In genomic region chr5:127189021-127189420, GRCm38 (mm10) we compare ENCODE assay signal across 29 mouse cellular contexts. TPM values are rescaled to one million over a fixed set of nuclear protein-coding genes. Genes with fewer than 3 reads are reported as not detected.
A peak's percentile ranks its signal among the peaks of the same experiment; 100 is the strongest.
DNase-seq lines count a peak whose midpoint lies in the region; ATAC-seq and TF ChIP-seq lines count a peak whose summit lies in the region.
"Had no signal": no experiment of that assay in that cellular context is flagged by ENCODE, and none has a peak within 500 bp of the region (broad histone marks: within the 10 kb centered on the region; RNA-seq: fewer than 3 reads in every experiment).

No protein-coding gene starts in this region.

- no peak for TF ChIP-seq EP300 in lung, postnatal 0 days (IDR thresholded peaks at IDR 0.05)

- H3K36me3 ChIP-seq in forebrain, postnatal 0 days (ENCODE audit: insufficient read depth): no peaks in the 10 kb centered on the region
- no peaks in the 10 kb centered on the region for H3K36me3 ChIP-seq in forebrain, embryonic 11.5 days (ENCODE audit: control insufficient read depth, insufficient read depth, low read length)
- no peaks in the 10 kb centered on the region for H3K36me3 ChIP-seq in kidney, postnatal 0 days (ENCODE audit: insufficient read depth, low read length)
- no peaks in the 10 kb centered on the region for H3K36me3 ChIP-seq in lung, embryonic 14.5 days (ENCODE audit: insufficient read depth)
- H3K36me3 ChIP-seq in lung, postnatal 0 days (ENCODE audit: insufficient read depth, low read length): no peaks in the 10 kb centered on the region
- H3K36me3 ChIP-seq: forebrain, embryonic 15.5 days; hindbrain, embryonic 15.5 days; kidney, embryonic 15.5 days; limb, embryonic 13.5 days; liver, embryonic 13.5 days; lung, embryonic 15.5 days; midbrain, embryonic 12.5 days; stomach, embryonic 15.5 days had no signal

- H3K27ac ChIP-seq in forebrain, postnatal 0 days (ENCODE audit: low read depth, low read length): no peak overlapping the region
- H3K27ac ChIP-seq in forebrain, embryonic 11.5 days (ENCODE audit: low read depth, low read length): no peak overlapping the region
- no peak overlapping the region for H3K27ac ChIP-seq in kidney, postnatal 0 days
- H3K27ac ChIP-seq in lung, embryonic 14.5 days (ENCODE audit: low read depth): no peak overlapping the region
- no peak overlapping the region for H3K27ac ChIP-seq in lung, postnatal 0 days (ENCODE audit: low read length)
- H3K27ac ChIP-seq: forebrain, embryonic 15.5 days; hindbrain, embryonic 15.5 days; kidney, embryonic 15.5 days; limb, embryonic 13.5 days; liver, embryonic 13.5 days; lung, embryonic 15.5 days; midbrain, embryonic 12.5 days; stomach, embryonic 15.5 days had no signal

- no peaks in the 10 kb centered on the region for H3K4me1 ChIP-seq in forebrain, postnatal 0 days (ENCODE audit: insufficient read depth)
- no peaks in the 10 kb centered on the region for H3K4me1 ChIP-seq in forebrain, embryonic 11.5 days (replicated peaks; ENCODE audit: control insufficient read depth, insufficient read depth, low read length)
- no peaks in the 10 kb centered on the region for H3K4me1 ChIP-seq in kidney, postnatal 0 days (replicated peaks; ENCODE audit: insufficient read depth, low read length)
- H3K4me1 ChIP-seq in lung, embryonic 14.5 days (ENCODE audit: insufficient read depth): no peaks in the 10 kb centered on the region
- H3K4me1 ChIP-seq in lung, postnatal 0 days (ENCODE audit: insufficient read depth, low read depth, low read length): no peaks in the 10 kb centered on the region
- H3K4me1 ChIP-seq: forebrain, embryonic 15.5 days; hindbrain, embryonic 15.5 days; kidney, embryonic 15.5 days; limb, embryonic 13.5 days; liver, embryonic 13.5 days; lung, embryonic 15.5 days; megakaryocyte, embryonic 14.5 days; midbrain, embryonic 12.5 days; stomach, embryonic 15.5 days had no signal

- no peak overlapping the region for H3K4me2 ChIP-seq in forebrain, postnatal 0 days (ENCODE audit: low read depth)
- no peak overlapping the region for H3K4me2 ChIP-seq in forebrain, embryonic 11.5 days (ENCODE audit: low read depth, low read length, severe bottlenecking)
- H3K4me2 ChIP-seq in kidney, postnatal 0 days (ENCODE audit: low read length): no peak overlapping the region
- no peak overlapping the region for H3K4me2 ChIP-seq in lung, embryonic 14.5 days
- no peak overlapping the region for H3K4me2 ChIP-seq in lung, postnatal 0 days (replicated peaks; ENCODE audit: low read depth, low read length)
- H3K4me2 ChIP-seq: forebrain, embryonic 15.5 days; heart, embryonic 11.5 days; hindbrain, embryonic 15.5 days; kidney, embryonic 15.5 days; limb, embryonic 13.5 days; liver, embryonic 13.5 days; lung, embryonic 15.5 days; midbrain, embryonic 12.5 days; stomach, embryonic 15.5 days had no signal

- no peaks in the 10 kb centered on the region for H3K27me3 ChIP-seq in forebrain, postnatal 0 days (ENCODE audit: insufficient read depth, low read length)
- H3K27me3 ChIP-seq in forebrain, embryonic 11.5 days (ENCODE audit: control insufficient read depth, insufficient read depth, low read length): no peaks in the 10 kb centered on the region
- no peaks in the 10 kb centered on the region for H3K27me3 ChIP-seq in kidney, postnatal 0 days (ENCODE audit: insufficient read depth, low read length)
- no peaks in the 10 kb centered on the region for H3K27me3 ChIP-seq in lung, embryonic 14.5 days (ENCODE audit: insufficient read depth, low read length)
- H3K27me3 ChIP-seq in lung, postnatal 0 days (replicated peaks; ENCODE audit: insufficient read depth, low read length): no peaks in the 10 kb centered on the region
- H3K27me3 ChIP-seq: CH12.LX; forebrain, embryonic 15.5 days; hindbrain, embryonic 15.5 days; kidney, embryonic 15.5 days; limb, embryonic 13.5 days; liver, embryonic 13.5 days; lung, embryonic 15.5 days; megakaryocyte, embryonic 14.5 days; midbrain, embryonic 12.5 days; stomach, embryonic 15.5 days had no signal

- TF ChIP-seq POLR2A in brain, embryonic 14.5 days (IDR thresholded peaks at IDR 0.05; ENCODE audit: borderline replicate concordance, extremely low read depth, insufficient read depth, insufficient read length, poor library complexity, severe bottlenecking): no peak

- no peak for DNase-seq in forebrain, postnatal 0 days
- DNase-seq in forebrain, embryonic 11.5 days (ENCODE audit: low spot score): no peak
- DNase-seq in kidney, postnatal 0 days (ENCODE audit: low spot score): no peak
- no peak for DNase-seq in kidney, postnatal 10 days
- peak; percentile 1 for DNase-seq in lung, embryonic 14.5 days
- no peak for DNase-seq in lung, postnatal 0 days (ENCODE audit: low spot score)
- DNase-seq in brain, embryonic 14.5 days (ENCODE audit: low read depth): no peak
- DNase-seq in retina, embryonic 14.5 days (ENCODE audit: low spot score): no peak
- DNase-seq: adrenal gland, adult 8-10 months; cerebellum, adult 9-10 months; cerebellum, postnatal 36 days; kidney, adult 18-20 months; kidney, postnatal 4 days; liver, embryonic 13.5 days; lung, postnatal 36 days; right cerebral cortex, postnatal 25 days; thymus, postnatal 14 days had no signal

- H3K4me3 ChIP-seq in forebrain, postnatal 0 days (ENCODE audit: low read depth, low read length): no peak overlapping the region
- no peak overlapping the region for H3K4me3 ChIP-seq in forebrain, embryonic 11.5 days (ENCODE audit: low read depth, low read length)
- no peak overlapping the region for H3K4me3 ChIP-seq in kidney, postnatal 0 days (replicated peaks; ENCODE audit: low read depth, low read length)
- H3K4me3 ChIP-seq in lung, embryonic 14.5 days (ENCODE audit: low read depth, low read length): no peak overlapping the region
- no peak overlapping the region for H3K4me3 ChIP-seq in lung, postnatal 0 days (ENCODE audit: low read depth, low read length)
- H3K4me3 ChIP-seq: forebrain, embryonic 15.5 days; hindbrain, embryonic 15.5 days; kidney, embryonic 15.5 days; limb, embryonic 13.5 days; liver, embryonic 13.5 days; lung, embryonic 15.5 days; midbrain, embryonic 12.5 days; stomach, embryonic 15.5 days had no signal

- no peak for ATAC-seq in forebrain, postnatal 0 days
- ATAC-seq in forebrain, embryonic 11.5 days (replicated peaks; ENCODE audit: low FRiP score): no peak
- ATAC-seq in kidney, postnatal 0 days (replicated peaks; ENCODE audit: low FRiP score, low read depth): no peak
- no peak for ATAC-seq in lung, embryonic 14.5 days (ENCODE audit: insufficient read depth)
- no peak for ATAC-seq in lung, postnatal 0 days
- ATAC-seq: forebrain, embryonic 15.5 days had no signal

- TF ChIP-seq CTCF in forebrain, postnatal 0 days (IDR thresholded peaks at IDR 0.05; ENCODE audit: low read depth): peak; percentile 34; the same call in 1 of the 2 replicates
- TF ChIP-seq CTCF in kidney, postnatal 0 days (IDR thresholded peaks at IDR 0.05; ENCODE audit: low read depth): 0 out of 2 replicates have a peak, but pooled peaks have one; percentile 8
- TF ChIP-seq CTCF in lung, embryonic 14.5 days (IDR thresholded peaks at IDR 0.05; ENCODE audit: low read depth): peak; percentile 26
- no peak for TF ChIP-seq CTCF in lung, postnatal 0 days (IDR thresholded peaks at IDR 0.05)
- peak; percentile 19; the same call in 1 of the 2 replicates for TF ChIP-seq CTCF in brain, embryonic 14.5 days (IDR thresholded peaks at IDR 0.05; ENCODE audit: borderline replicate concordance, extremely low read depth, insufficient read depth, insufficient read length)

- no peak overlapping the region for H3K9ac ChIP-seq in forebrain, postnatal 0 days
- no peak overlapping the region for H3K9ac ChIP-seq in forebrain, embryonic 11.5 days (ENCODE audit: low read length)
- no peak overlapping the region for H3K9ac ChIP-seq in kidney, postnatal 0 days (ENCODE audit: low read depth, low read length)
- H3K9ac ChIP-seq in lung, embryonic 14.5 days: no peak overlapping the region
- no peak overlapping the region for H3K9ac ChIP-seq in lung, postnatal 0 days (replicated peaks; ENCODE audit: low read depth)
- H3K9ac ChIP-seq: forebrain, embryonic 15.5 days; hindbrain, embryonic 15.5 days; kidney, embryonic 15.5 days; limb, embryonic 13.5 days; liver, embryonic 13.5 days; lung, embryonic 15.5 days; midbrain, embryonic 12.5 days; stomach, embryonic 15.5 days had no signal

- no peaks in the 10 kb centered on the region for H3K9me3 ChIP-seq in forebrain, postnatal 0 days (ENCODE audit: low read length)
- H3K9me3 ChIP-seq in forebrain, embryonic 11.5 days (ENCODE audit: control insufficient read depth, low read length): no peaks in the 10 kb centered on the region
- no peaks in the 10 kb centered on the region for H3K9me3 ChIP-seq in kidney, postnatal 0 days (replicated peaks; ENCODE audit: low read length)
- peaks cover 3% of the 10 kb centered on the region; the same call in 1 of the 2 replicates for H3K9me3 ChIP-seq in lung, embryonic 14.5 days (ENCODE audit: low read depth, low read length)
- H3K9me3 ChIP-seq in lung, postnatal 0 days (ENCODE audit: low read length): no peaks in the 10 kb centered on the region
- H3K9me3 ChIP-seq: forebrain, embryonic 15.5 days; hindbrain, embryonic 15.5 days; kidney, embryonic 15.5 days; lung, embryonic 15.5 days; midbrain, embryonic 12.5 days; stomach, embryonic 15.5 days had no signal

- WGBS in forebrain, postnatal 0 days: 98% methylated on average over 4 of the region's 4 CpGs
- 95% methylated on average over 4 of the region's 4 CpGs for WGBS in forebrain, embryonic 11.5 days
- 87% methylated on average over 4 of the region's 4 CpGs for WGBS in kidney, postnatal 0 days
- WGBS in lung, embryonic 14.5 days: 91% methylated on average over 4 of the region's 4 CpGs
- 96% methylated on average over 4 of the region's 4 CpGs for WGBS in lung, postnatal 0 days

RNA-seq across cellular contexts. Expression of gene Tmem132c, which starts 52.6 kb away (rescaled TPM):
- total RNA-seq in forebrain, postnatal 0 days (2014; rRNA removed): 18.9 and 25.6 TPM in 2 replicates
- 5.2 and 7.5 TPM in 2 replicates for polyA plus RNA-seq in forebrain, postnatal 0 days (2015; fragmentation: Nextera tagmentation; extraction: Ambion mirVana)
- polyA plus RNA-seq in forebrain, embryonic 11.5 days (2014; fragmentation: Nextera tagmentation; extraction: Ambion mirVana): 21.3 and 26.1 TPM in 2 replicates
- 0.74 and 0.75 TPM in 2 replicates for polyA plus RNA-seq in kidney, postnatal 0 days (2015; fragmentation: Nextera tagmentation; extraction: Ambion mirVana)
- 23.3 and 28.5 TPM in 2 replicates for polyA plus RNA-seq in lung, embryonic 14.5 days (2014; fragmentation: Nextera tagmentation; extraction: Ambion mirVana)
- polyA plus RNA-seq in lung, postnatal 0 days (2015; fragmentation: Nextera tagmentation; extraction: Ambion mirVana): 11.1 and 11.8 TPM in 2 replicates
- polyA plus RNA-seq in brain, embryonic 14.5 days (2012; rRNA removed): 9.5 and 17.2 TPM in 2 replicates
- total RNA-seq: CH12.LX; hematopoietic stem cell, adult 5-6 weeks; monocyte, adult 5-6 weeks had no signal
